Comparison of ENCODE assay signal across 19 mouse cellular contexts in the genomic region with DNA sequence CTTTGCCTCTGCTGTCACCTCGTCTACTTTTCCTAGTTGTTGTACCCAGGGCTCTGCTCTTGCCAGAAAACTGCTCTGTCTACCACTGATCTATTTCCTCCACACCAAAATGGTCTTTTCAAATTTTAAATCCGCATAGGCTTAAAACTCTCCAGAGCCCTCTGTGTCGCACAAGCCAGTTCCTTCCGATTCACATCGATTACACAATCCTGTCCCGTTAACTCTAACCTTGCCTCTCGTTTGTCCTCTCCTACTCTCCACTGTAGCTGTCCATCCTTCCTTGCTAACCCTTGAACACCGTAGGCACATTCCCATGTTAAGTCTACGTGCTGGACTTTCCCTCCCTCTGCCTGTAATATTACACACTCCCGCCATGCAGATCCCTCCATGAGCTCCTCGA. TPM values are rescaled to one million over a fixed set of nuclear protein-coding genes. Genes with fewer than 3 reads are reported as not detected.
A peak's percentile ranks its signal among the peaks of the same experiment; 100 is the strongest.
DNase-seq lines count a peak whose midpoint lies in the region; ATAC-seq and TF ChIP-seq lines count a peak whose summit lies in the region.
"Had no signal": no experiment of that assay in that cellular context is flagged by ENCODE, and none has a peak within 500 bp of the region (broad histone marks: within the 10 kb centered on the region; RNA-seq: fewer than 3 reads in every experiment).

No protein-coding gene starts in this region.

- no peaks in the 10 kb centered on the region for H3K36me3 ChIP-seq in liver, adult 2 months (ENCODE audit: control insufficient read depth, insufficient read depth, low read length)
- no peaks in the 10 kb centered on the region for H3K36me3 ChIP-seq in liver, postnatal 0 days (replicated peaks; ENCODE audit: insufficient read depth, low read length)
- H3K36me3 ChIP-seq: embryonic facial prominence, embryonic 12.5 days; midbrain, embryonic 10.5 days had no signal

- H3K9me3 ChIP-seq in liver, postnatal 0 days (ENCODE audit: low read length), result no peaks in the 10 kb centered on the region
- H3K9me3 ChIP-seq: embryonic facial prominence, embryonic 12.5 days; midbrain, embryonic 10.5 days had no signal

- 26% methylated on average over 11 of the region's 11 CpGs for WGBS in liver, adult 2 months
- WGBS in liver, postnatal 0 days (ENCODE audit: insufficient replicate concordance), result 42% methylated on average over 11 of the region's 11 CpGs

- TF ChIP-seq CTCF in gastrocnemius, adult 2 months (IDR thresholded peaks at IDR 0.05), result no peak
- no peak for TF ChIP-seq CTCF in liver, adult 2 months (IDR thresholded peaks at IDR 0.05; ENCODE audit: low read depth, low read length)
- no peak for TF ChIP-seq CTCF in liver, postnatal 0 days (IDR thresholded peaks at IDR 0.05; ENCODE audit: low read depth)

- TF ChIP-seq EP300 in liver, postnatal 0 days (IDR thresholded peaks at IDR 0.05; ENCODE audit: low read depth), result no peak

- peak overlapping the region; percentile 63 for H3K27ac ChIP-seq in gastrocnemius, adult 2 months
- no peak overlapping the region for H3K27ac ChIP-seq in liver, adult 2 months (replicated peaks; ENCODE audit: insufficient read depth, low read depth, low read length)
- H3K27ac ChIP-seq in liver, postnatal 0 days (ENCODE audit: low read depth), result no peak overlapping the region
- H3K27ac ChIP-seq: embryonic facial prominence, embryonic 12.5 days; hindbrain, embryonic 14.5 days; midbrain, embryonic 10.5 days had no signal

- no peak for TF ChIP-seq POLR2A in liver, adult 2 months (IDR thresholded peaks at IDR 0.05; ENCODE audit: extremely low read depth, insufficient read depth, low read length)

- no peak for DNase-seq in gastrocnemius, adult 2 months
- no peak for DNase-seq in gastrocnemius, postnatal 25 days
- DNase-seq in liver, adult 2 months (ENCODE audit: extremely low read depth, low read depth, low spot score), result peak; percentile 45
- no peak for DNase-seq in liver
- peak; percentile 46 for DNase-seq in adipocyte (ENCODE audit: low spot score)
- DNase-seq in liver, postnatal 0 days, result no peak
- no peak for DNase-seq in kidney, adult 18-20 months
- no peak for DNase-seq in frontal cortex, postnatal 10 days (ENCODE audit: low spot score in 2 of 2)
- DNase-seq: adrenal gland, postnatal 14 days; cerebellum, adult 8-10 months; gastrocnemius, postnatal 36 days; kidney, postnatal 25 days; right cerebral cortex, adult 18-20 months; thymus, adult 18-20 months had no signal

- H3K27me3 ChIP-seq in liver, adult 2 months (ENCODE audit: control insufficient read depth, insufficient read depth, low read length), result no peaks in the 10 kb centered on the region
- no peaks in the 10 kb centered on the region for H3K27me3 ChIP-seq in liver, postnatal 0 days (ENCODE audit: insufficient read depth, low read length)
- H3K27me3 ChIP-seq: CH12.LX; embryonic facial prominence, embryonic 12.5 days had no signal

- peak overlapping the region; percentile 43 for H3K4me2 ChIP-seq in liver, postnatal 0 days (ENCODE audit: low read depth, low read length)
- H3K4me2 ChIP-seq: embryonic facial prominence, embryonic 12.5 days; hindbrain, embryonic 14.5 days had no signal

- H3K79me2 ChIP-seq in liver, adult 2 months (ENCODE audit: control insufficient read depth, insufficient read depth, low read length), result peaks cover 30% of the 10 kb centered on the region

- intact Hi-C loops in gastrocnemius, adult 2 months (cut with DNase I), result no loop called here

- ATAC-seq in liver, postnatal 0 days, result peak; percentile 50
- ATAC-seq: intestine, embryonic 16.5 days had no signal

- no peak overlapping the region for H3K9ac ChIP-seq in liver, adult 2 months (ENCODE audit: low read depth, low read length)
- H3K9ac ChIP-seq in liver, postnatal 0 days (replicated peaks), result no peak overlapping the region
- H3K9ac ChIP-seq: embryonic facial prominence, embryonic 12.5 days; hindbrain, embryonic 14.5 days had no signal

- H3K4me3 ChIP-seq in gastrocnemius, adult 2 months, result peak overlapping the region; percentile 44
- H3K4me3 ChIP-seq in liver, adult 2 months (ENCODE audit: insufficient read depth, low read depth, low read length), result peak overlapping the region; percentile 1; the same call in 1 of the 2 replicates
- peak overlapping the region; percentile 9; the same call in 1 of the 2 replicates for H3K4me3 ChIP-seq in liver, postnatal 0 days (ENCODE audit: low read depth, low read length)
- H3K4me3 ChIP-seq: embryonic facial prominence, embryonic 12.5 days; midbrain, embryonic 10.5 days had no signal

- peaks cover 10% of the 10 kb centered on the region for H3K4me1 ChIP-seq in liver, adult 2 months (ENCODE audit: control insufficient read depth, insufficient read depth, low read length)
- peaks cover 13% of the 10 kb centered on the region for H3K4me1 ChIP-seq in liver, postnatal 0 days (ENCODE audit: insufficient read depth)

RNA-seq across cellular contexts. Expression of a gene that starts 6.5 kb away (rescaled TPM):
- total RNA-seq in gastrocnemius, adult 2 months (2021), result 1 to 10 TPM; 8.4 to 9.7 TPM
- total RNA-seq in gastrocnemius, postnatal 25 days (2021), result 10 to 100 TPM; 10.1 TPM
- 2.7 and 3.6 TPM in 2 replicates for total RNA-seq in liver, adult 2 months (2014; rRNA removed)
- polyA plus RNA-seq in liver, adult 2 months (2012; rRNA removed), result 1.4 and 1.7 TPM in 2 replicates
- polyA plus RNA-seq in liver, postnatal 0 days (2015; fragmentation: Nextera tagmentation; extraction: Ambion mirVana), result 2.0 and 2.2 TPM in 2 replicates
- total RNA-seq: CH12.LX had no signal

Comparison
In these comparisons a context has a peak if more than half of its experiments do, and no peak if none do; other contexts are left out.
1. DNase-seq: peak in liver, adult 2 months (single experiment) and adipocyte (single experiment); none in gastrocnemius, adult 2 months (single experiment), gastrocnemius, postnatal 25 days (single experiment), liver (single experiment), liver, postnatal 0 days (single experiment), kidney, adult 18-20 months (single experiment) and frontal cortex, postnatal 10 days (0 of 2).
2. Peak in every context shown above with its lines, with median percentiles within 50 percentile points of each other: H3K4me3 ChIP-seq.